Mouse (Mus musculus): Measurements from ENCODE around the gene Crb1.

- no peak for TF ChIP-seq CTCF (IDR thresholded peaks at IDR 0.05; ENCODE audit: low read depth, low read length)
- no peak for TF ChIP-seq POLR2AphosphoS5 (IDR thresholded peaks at IDR 0.05; ENCODE audit: insufficient replicate concordance, low read depth, low read length)
- no peak for TF ChIP-seq GATA1 (IDR thresholded peaks at IDR 0.05; ENCODE audit: borderline replicate concordance, low read length)
- TF ChIP-seq TAL1 (conservative IDR thresholded peaks at IDR 0.05; ENCODE audit: low read depth, low read length): no peak
Observed at GRCm38 (mm10) chr1:139210505-139210904, 166.4 kb downstream of the Crb1 start.

Data from G1E (cell line).